Mouse (Mus musculus) forebrain, embryonic 14.5 days (tissue): Measurements from ENCODE around the gene Apon. TPM values are rescaled to one million over a fixed set of nuclear protein-coding genes. Genes with fewer than 3 reads are reported as not detected.
"Not testable (repeated sequence)": the region's sequence is repeated elsewhere in the genome, so short reads cannot be mapped to it uniquely, and the experiment has no call there.

Experiments
- ATAC-seq: fragments of 200-750 bp; cut with Nextera tagmentation; 2 replicates; pipeline ENCODE4 v1.8.0; 2017; ENCODE audit warnings: mild to moderate bottlenecking, moderate library complexity
- DNase-seq: peaks from one replicate; pipeline ENCODE4 v3.0.0-alpha.2; 2015; ENCODE audit warnings: low spot score
- H3K27ac ChIP-seq: fragments of 300-500 bp; sonication (generic); 2 replicates; pipeline ENCODE4 v1.5.1; 2014; ENCODE audit warnings: low read depth, mild to moderate bottlenecking, control low read depth, low read length, moderate library complexity
- H3K27me3 ChIP-seq: fragments of 300-500 bp; sonication (generic); replicated peaks from 2 replicates; pipeline ENCODE4 v1.6.1; 2014; ENCODE audit warnings: low read length, control low read depth, mixed read lengths; ENCODE audit not compliant: control insufficient read depth, insufficient read depth
- H3K36me3 ChIP-seq: fragments of 300-500 bp; sonication (generic); 2 replicates; pipeline ENCODE4 v1.6.1; 2014; ENCODE audit warnings: low read length, control low read depth; ENCODE audit not compliant: control insufficient read depth, insufficient read depth
- H3K4me1 ChIP-seq: fragments of 300-500 bp; sonication (generic); 2 replicates; pipeline ENCODE4 v1.6.1; 2014; ENCODE audit warnings: antibody characterized with exemption, low read length, control low read depth; ENCODE audit not compliant: control insufficient read depth, insufficient read depth
- H3K4me2 ChIP-seq: fragments of 300-500 bp; sonication (generic); 2 replicates; pipeline ENCODE4 v1.6.1; 2014; ENCODE audit warnings: mild to moderate bottlenecking, control low read depth, low read length
- H3K4me3 ChIP-seq: fragments of 300-500 bp; sonication (generic); 2 replicates; pipeline ENCODE4 v1.5.1; 2014; ENCODE audit warnings: low read depth, low read length, control low read depth
- H3K9ac ChIP-seq: fragments of 300-500 bp; sonication (generic); 2 replicates; pipeline ENCODE4 v1.6.1; 2014; ENCODE audit warnings: mild to moderate bottlenecking, low read length, control low read depth, moderate library complexity
- H3K9me3 ChIP-seq: fragments of 300-500 bp; sonication (generic); replicated peaks from 2 replicates; pipeline ENCODE4 v1.6.1; 2016; ENCODE audit warnings: low read length, control low read depth, mixed read lengths; ENCODE audit not compliant: control insufficient read depth
- WGBS: fragments of 180-500 bp; shearing (Covaris S2); extraction: QIAGEN DNeasy Blood & Tissue Kit; methylation state at CpG from one replicate; pipeline ENCODE4 v1.1.7; 2014; 5-methylcytosine and 5-hydroxymethylcytosine counted together
- polyA plus RNA-seq: library from polyadenylated mRNA; unstranded; fragments of >200 nt; fragmentation: Nextera tagmentation; extraction: Ambion mirVana; gene quantifications from 2 replicates; pipeline ENCODE4 v1.2.1, GENCODE M21; 2014

Gene Apon
- polyA plus RNA-seq, 1 experiment from 2014 or later: not detected

DNA sequence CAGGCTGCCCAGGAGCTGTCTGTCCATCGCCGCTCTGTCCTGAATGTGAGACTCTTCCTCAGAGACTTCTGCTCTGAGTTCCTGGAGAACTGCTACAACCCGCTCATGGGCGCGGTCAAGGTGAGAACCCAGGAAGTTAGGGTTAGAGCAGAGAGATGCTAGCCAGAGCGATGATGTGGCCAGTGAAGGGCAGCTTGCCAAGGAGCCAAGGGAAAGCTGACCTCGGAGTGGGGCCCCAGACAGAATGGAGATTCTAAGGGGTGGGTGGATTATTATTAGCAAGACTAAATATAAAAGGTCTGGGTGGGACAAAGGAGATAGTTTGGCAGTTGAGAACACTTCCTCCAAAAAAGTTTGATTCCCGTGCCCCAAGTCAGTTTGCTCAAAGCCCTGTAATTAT is 10.6 kb upstream of the Apon start:
- Histone ChIP-seq H3K27me3 (no peaks in the 10 kb centered on the region), H3K9me3 (no peaks in the 10 kb centered on the region), H3K9ac (no peak overlapping the region), H3K27ac (no peak overlapping the region), H3K4me2 (no peak overlapping the region), H3K4me1 (no peaks in the 10 kb centered on the region), H3K4me3 (no peak overlapping the region), H3K36me3 (peaks cover 79% of the 10 kb centered on the region)
- WGBS: 97% methylated on average over 8 of the region's 8 CpGs
- DNase-seq (no peak), ATAC-seq (no peak)

DNA sequence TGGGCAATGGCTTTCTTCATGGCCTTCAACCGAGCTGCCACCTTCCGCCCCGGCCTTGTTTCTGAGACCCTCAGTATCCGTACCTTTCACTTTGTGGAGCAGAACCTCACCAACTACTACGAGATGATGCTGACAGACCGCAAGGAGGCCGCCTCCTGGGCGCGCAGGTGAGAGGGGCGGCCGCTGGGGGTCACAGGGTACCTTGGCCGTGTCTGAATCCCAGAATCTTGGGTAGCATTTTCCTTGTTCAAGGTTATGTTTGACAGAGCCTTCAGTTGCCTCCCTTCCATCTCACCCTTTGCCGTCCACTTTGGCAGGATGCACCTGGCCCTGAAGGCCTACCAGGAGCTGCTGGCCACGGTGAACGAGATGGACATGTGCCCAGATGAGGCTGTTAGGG is 9.8 kb upstream of the Apon start:
- Histone ChIP-seq H3K9ac (no peak overlapping the region), H3K36me3 (peaks cover 88% of the 10 kb centered on the region), H3K27ac (no peak overlapping the region), H3K4me1 (no peaks in the 10 kb centered on the region), H3K4me2 (no peak overlapping the region), H3K9me3 (no peaks in the 10 kb centered on the region), H3K27me3 (no peaks in the 10 kb centered on the region), H3K4me3 (no peak overlapping the region)
- ATAC-seq: no peak
- no peak for DNase-seq
- WGBS: 94% methylated on average over 15 of the region's 15 CpGs

DNA sequence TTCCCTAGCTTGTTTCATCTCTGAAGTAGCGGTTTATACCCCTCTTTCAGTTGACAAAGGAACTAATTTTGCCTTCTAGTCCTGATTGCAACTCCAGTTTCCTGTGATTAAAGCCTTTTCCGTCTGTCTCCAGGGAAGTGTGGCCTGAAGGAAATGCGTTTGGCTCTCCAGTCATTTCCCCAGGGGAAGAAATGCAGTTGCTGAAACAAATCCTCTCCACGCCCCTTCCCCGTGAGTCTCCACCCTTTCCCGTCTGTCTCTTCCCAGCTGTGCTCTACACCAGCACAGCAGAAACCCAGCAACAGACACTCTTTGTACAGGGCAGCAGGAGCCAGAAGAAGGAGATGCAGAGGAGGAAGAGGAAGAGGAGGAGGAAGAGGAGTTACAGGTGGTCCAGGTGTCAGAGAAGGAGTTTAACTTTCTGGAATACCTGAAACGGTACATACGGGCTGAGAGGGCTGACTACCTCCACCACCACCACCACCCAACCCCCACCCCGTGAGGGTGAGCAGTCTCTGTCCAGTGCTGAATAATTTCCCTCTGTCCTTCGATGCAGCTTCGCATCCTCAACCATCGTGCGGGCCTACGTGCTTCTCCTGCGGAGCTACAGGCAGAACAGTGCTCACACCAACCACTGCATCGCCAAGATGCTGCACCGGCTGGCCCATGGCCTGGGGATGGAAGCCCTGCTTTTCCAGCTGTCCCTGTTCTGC is 6.7 kb upstream of the Apon start:
- H3K9ac ChIP-seq: no peak overlapping the region
- no peaks in the 10 kb centered on the region for H3K27me3 ChIP-seq
- no peaks in the 10 kb centered on the region for H3K9me3 ChIP-seq
- ATAC-seq (no peak), DNase-seq (no peak)
- no peak overlapping the region for H3K4me2 ChIP-seq
- peaks cover 95% of the 10 kb centered on the region for H3K36me3 ChIP-seq
- WGBS: 89% methylated on average over 17 of the region's 17 CpGs
- no peaks in the 10 kb centered on the region for H3K4me1 ChIP-seq
- H3K4me3 ChIP-seq: no peak overlapping the region
- H3K27ac ChIP-seq: no peak overlapping the region

DNA sequence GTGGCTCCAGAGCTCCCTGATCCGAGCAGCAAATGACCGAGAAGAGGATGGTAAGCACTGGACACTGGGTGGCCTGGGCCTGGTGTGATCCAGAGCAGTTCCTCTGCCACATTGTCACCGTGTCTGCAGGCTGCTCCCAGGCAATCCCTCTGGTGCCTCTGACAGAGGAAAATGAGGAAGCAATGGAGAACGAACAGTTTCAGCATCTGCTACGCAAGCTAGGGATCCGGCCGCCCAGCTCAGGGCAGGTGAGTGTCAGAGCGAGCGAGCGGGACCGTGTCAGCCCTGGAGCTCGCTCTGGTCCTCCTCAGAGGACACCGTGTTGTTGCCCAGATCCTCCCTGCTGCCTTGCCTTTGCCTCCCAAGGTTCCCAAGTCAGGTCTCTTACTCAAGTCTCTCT is 3.3 kb upstream of the Apon start:
- peaks cover 73% of the 10 kb centered on the region for H3K36me3 ChIP-seq
- H3K4me1 ChIP-seq: no peaks in the 10 kb centered on the region
- WGBS: 96% methylated on average over 13 of the region's 13 CpGs
- no peaks in the 10 kb centered on the region for H3K9me3 ChIP-seq
- no peak overlapping the region for H3K4me2 ChIP-seq
- no peaks in the 10 kb centered on the region for H3K27me3 ChIP-seq
- ATAC-seq (no peak), DNase-seq (no peak)
- no peak overlapping the region for H3K4me3 ChIP-seq
- no peak overlapping the region for H3K9ac ChIP-seq
- no peak overlapping the region for H3K27ac ChIP-seq

DNA sequence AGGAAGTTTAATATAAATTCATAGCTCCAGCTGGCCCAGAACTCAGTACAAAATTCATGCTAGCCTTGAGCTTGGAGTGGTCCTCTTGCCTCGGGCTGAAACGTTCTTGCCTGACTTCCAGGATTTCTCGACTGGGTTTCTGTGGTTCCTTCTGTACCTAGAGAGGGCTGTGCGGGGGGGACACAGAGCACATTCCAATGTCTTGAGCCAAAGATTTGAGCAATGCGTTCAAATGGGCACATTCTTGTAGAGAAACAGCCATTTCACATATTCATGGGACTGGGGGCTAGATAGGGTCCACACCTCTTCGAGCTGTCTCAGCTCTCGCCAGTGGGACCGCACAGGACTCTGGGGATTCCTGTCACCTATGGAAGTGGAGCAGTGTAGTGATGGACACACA is 2.0 kb downstream of the Apon start:
- Histone ChIP-seq H3K9ac (no peak overlapping the region), H3K27ac (no peak overlapping the region), H3K9me3 (no peaks in the 10 kb centered on the region), H3K4me2 (no peak overlapping the region), H3K4me1 (no peaks in the 10 kb centered on the region), H3K4me3 (no peak overlapping the region), H3K36me3 (peaks cover 19% of the 10 kb centered on the region), H3K27me3 (no peaks in the 10 kb centered on the region)
- DNase-seq (no peak), ATAC-seq (no peak)
- WGBS: 88% methylated on average over 8 of the region's 8 CpGs

DNA sequence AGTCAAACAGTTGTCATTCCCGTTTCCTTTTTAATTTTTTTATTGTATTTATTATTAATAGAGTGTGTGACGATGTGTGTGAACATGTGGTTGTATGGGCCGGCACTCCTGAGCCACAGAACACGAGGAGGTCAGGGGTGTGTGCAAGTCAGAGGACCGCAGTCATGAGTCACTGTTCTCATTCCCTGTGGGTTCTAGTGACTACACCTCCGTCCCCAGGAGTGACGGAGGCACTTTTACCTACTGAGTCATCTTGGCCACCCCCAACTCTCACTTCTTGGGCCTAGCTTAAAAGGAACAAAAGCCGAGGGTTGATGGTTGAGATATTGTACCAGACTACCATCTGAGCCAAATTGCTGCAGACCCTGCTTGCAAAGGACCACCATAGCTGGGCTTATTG is 2.4 kb downstream of the Apon start:
- no peak overlapping the region for H3K4me3 ChIP-seq
- no peak for ATAC-seq
- no peak for DNase-seq
- H3K9me3 ChIP-seq: no peaks in the 10 kb centered on the region
- H3K4me1 ChIP-seq: no peaks in the 10 kb centered on the region
- WGBS: 94% methylated on average over 8 of the region's 8 CpGs
- no peaks in the 10 kb centered on the region for H3K27me3 ChIP-seq
- peaks cover 16% of the 10 kb centered on the region for H3K36me3 ChIP-seq
- H3K4me2 ChIP-seq: no peak overlapping the region
- no peak overlapping the region for H3K27ac ChIP-seq
- no peak overlapping the region for H3K9ac ChIP-seq

DNA sequence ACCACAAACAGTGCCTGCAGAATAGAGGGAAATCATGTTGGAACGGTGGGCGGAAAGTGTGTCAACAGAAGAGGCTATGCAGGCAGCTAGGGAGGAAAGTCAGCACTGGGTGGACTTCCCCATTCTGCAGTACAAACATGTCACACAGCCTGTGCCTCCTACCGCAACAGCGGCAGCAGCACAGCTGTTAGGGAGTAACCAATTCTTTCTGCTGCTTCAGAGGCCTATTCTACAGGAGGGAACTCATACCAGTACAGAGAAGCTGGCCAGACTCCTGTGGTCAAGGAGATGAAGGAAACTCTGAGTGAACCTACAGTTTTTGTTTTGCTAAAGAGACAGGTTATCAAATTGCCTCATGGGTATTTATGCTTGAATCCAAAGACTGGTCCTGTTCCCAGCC is 5.1 kb downstream of the Apon start:
- DNase-seq: no peak
- no peaks in the 10 kb centered on the region for H3K36me3 ChIP-seq
- ATAC-seq: no peak
- H3K4me1 ChIP-seq: no peaks in the 10 kb centered on the region
- no peaks in the 10 kb centered on the region for H3K9me3 ChIP-seq
- no peaks in the 10 kb centered on the region for H3K27me3 ChIP-seq
- no peak overlapping the region for H3K4me2 ChIP-seq
- H3K9ac ChIP-seq: no peak overlapping the region
- H3K27ac ChIP-seq: no peak overlapping the region
- WGBS: 82% methylated on average over 4 of the region's 4 CpGs
- no peak overlapping the region for H3K4me3 ChIP-seq

DNA sequence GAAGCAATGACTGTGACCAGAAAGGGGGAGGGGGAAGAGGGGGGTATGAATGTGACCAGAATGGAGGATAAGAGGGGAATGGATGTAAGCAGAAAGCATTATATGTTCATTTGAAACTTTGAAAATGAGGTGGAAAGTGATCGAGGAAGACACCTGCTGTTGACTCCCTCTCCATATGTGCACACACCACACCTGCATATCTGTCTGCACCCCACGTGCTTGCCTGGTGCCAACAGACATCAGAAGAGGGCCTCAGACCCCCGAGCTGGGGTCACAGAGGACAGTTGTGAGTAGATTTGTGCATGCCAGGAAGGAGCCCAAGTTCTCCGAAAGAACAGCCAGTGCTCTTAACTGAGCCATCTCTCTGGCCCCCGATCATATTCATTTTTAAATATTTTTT is 6.0 kb downstream of the Apon start:
- WGBS: 90% methylated on average over 5 of the region's 5 CpGs
- Histone ChIP-seq H3K36me3 (no peaks in the 10 kb centered on the region), H3K4me3 (no peak overlapping the region), H3K4me1 (no peaks in the 10 kb centered on the region), H3K27me3 (no peaks in the 10 kb centered on the region), H3K9me3 (no peaks in the 10 kb centered on the region), H3K9ac (no peak overlapping the region), H3K27ac (no peak overlapping the region), H3K4me2 (no peak overlapping the region)
- ATAC-seq (no peak), DNase-seq (no peak)

DNA sequence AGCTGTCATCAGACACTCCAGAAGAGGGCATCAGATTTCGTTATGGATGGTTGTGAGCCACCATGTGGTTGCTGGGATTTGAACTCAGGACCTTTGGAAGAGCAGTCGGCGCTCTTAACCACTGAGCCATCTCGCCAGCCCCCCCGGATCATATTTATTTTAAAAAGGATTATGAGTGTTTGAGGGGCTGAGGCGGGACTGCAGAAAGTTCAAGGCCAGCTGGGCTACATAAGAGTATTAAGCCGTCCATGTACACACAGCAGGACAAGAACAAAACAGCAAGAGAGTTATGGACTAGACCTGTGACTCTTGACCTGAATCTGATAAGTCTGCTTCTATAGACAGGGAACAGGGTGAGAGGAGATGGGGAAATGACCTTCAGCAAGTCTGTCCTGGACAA is 6.5 kb downstream of the Apon start:
- not testable (repeated sequence) for H3K9ac ChIP-seq, H3K27ac ChIP-seq, H3K9me3 ChIP-seq, ATAC-seq, H3K36me3 ChIP-seq, H3K4me2 ChIP-seq, H3K27me3 ChIP-seq, H3K4me3 ChIP-seq, H3K4me1 ChIP-seq, DNase-seq
- WGBS: 91% methylated on average over 7 of the region's 7 CpGs
